Mouse (Mus musculus): ENCODE measurements at regions not wholly inside any gene's neighbourhood (a gene's known extent, or its start where the extent isn't known, plus 50 kb on each side); places are given as distances from the start of the nearest gene placed in this dataset.

Small RNA genes lying in the stretch of these regions (microRNA-seq; reads per million reads assigned to microRNA genes)
- gene Gm24973 (ENCODE audit: borderline number of aligned reads in 2 of 2) = 0 reads per million in 2 experiments

All from heart, postnatal 36 days (tissue).